Mouse (Mus musculus) urinary bladder, postnatal 36 days (tissue): ENCODE results near the gene Nubp1.

Experiments
- DNase-seq, 2 experiments: peaks; one replicate each; pipeline ENCODE4 v3.0.0; 2022; ENCODE audit warnings: low spot score in 2 of 2, mixed read lengths in 1 of 2

Nubp1 gene

DNA sequence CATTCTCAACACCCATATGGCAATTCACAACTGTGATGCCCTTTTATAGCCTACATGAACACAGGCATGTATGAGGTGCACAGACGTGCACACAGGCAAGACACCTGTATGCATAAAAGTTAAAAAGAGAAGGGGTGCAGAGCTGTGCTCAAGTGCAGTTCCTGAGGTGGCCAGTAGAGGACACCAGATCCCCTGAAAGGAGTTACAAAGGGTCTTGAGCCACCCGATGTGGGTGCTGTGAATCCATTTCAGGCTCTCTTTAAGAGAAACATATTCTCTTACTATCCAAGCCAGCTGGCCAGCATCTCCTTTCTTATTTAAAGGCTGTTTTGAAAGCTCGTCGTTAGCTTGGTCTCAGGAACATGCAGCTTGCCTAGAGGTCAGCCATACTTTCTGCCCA is 5.1 kb downstream of the Nubp1 start:
- DNase-seq: no peak

DNA sequence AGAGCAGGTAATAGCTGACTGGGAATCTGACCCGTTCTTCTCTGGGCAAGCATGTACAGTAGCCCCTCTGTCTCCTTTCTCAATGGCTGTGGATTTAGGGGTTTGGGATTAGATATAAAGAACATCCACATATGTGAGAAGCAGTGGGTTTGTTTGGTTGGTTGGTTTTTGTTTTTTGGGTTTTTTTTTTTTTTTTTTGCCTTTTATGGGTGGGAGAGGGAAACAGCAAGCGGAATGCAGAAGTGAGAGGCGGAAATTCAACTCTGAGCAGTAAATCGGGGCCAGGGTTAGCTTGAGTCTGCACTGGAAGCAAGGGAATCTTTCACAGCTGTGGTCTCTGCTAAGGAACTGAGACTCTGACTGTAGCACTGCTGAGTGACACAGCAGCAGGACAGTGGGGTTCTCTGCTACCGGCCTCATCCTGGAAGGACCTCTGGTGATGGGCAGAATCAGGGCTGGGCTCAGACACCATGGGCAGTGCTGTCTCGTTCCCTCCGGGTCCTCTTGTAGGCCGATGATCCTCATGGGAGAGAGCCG is 6.0 kb downstream of the Nubp1 start:
- no peak for DNase-seq

DNA sequence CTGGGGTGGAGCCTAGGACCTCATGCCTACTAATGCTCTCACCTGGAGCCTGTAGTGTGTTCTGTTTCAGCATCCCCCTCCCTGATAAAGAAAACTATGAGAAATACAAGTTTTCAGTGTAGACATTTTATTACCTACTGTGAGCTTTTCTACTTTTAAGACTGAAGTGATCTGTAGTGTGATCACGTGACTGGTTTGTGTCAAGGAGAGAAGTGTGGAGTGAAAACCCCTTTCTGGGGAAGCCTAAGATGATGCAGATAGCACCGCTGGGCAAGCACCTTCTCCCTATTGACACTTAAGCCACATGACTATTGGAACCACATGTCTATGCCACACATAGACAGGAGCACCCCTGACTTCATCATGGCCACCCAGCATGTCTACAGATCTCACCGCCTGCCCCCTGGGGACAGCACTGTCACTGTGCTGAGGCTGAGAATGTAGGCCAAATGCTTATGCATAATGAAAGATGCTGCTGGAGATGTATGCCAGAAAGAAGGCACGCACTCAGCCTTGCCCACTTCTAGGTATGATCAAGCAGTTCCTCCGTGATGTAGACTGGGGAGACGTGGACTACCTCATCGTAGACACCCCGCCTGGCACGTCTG is 8.8 kb downstream of the Nubp1 start:
- DNase-seq: no peak

DNA sequence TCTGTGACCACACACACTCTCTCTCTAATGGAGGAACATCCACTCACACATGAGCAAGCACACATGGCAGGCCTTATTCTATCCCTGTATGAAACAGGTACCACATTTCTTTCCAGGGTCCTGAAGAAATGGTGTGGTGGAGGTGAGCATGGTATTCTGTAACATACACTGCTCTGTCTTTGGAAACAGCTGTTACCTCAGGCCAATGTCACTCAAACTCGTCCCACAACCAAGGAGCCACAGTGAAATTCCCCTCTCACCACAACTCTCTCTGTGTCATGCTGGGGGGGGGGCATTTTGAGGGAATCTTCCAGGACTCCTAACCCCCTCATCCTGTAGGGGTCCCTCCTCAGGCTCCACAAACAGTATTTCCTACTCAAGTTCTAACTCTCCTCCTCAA is 20.2 kb downstream of the Nubp1 start:
- no peak for DNase-seq

DNA sequence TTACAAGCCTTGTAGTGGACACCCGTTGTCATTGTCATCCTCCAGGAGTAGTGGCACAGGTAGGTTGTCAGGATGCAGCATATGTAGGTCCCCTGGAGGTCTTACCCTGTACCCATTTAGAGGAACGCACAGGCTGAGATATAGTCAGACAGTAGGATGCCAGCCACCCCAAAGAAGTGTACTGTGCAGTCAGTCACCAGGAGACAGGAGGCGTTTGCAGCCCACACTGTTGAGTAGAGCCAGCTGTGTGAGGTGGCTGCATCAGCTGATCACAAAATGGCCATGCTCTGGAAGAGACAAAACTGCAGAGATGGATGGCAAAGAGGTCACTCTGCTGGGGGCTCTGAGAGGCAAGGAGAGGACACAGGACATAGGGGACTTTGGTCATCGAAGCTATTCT is 20.6 kb downstream of the Nubp1 start:
- DNase-seq: no peak

DNA sequence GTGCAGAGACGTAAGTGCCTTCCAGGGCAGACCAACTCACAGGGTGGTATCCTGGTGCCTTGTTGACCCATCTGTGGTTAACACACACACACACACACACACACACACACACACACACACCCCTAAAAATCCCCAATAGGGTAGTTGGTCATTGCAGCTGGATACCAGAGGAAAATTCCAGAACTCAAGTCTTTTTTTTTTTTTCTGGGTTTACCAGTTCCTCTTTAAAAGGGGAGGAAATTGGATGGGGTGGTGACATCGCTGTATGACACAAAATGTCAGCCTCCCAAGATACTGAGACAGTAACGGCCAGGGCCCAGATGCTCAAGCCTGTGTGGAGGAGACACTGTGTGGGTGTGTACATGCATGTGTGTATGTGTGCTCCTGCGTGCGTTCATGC is 21.6 kb downstream of the Nubp1 start:
- DNase-seq: no peak

DNA sequence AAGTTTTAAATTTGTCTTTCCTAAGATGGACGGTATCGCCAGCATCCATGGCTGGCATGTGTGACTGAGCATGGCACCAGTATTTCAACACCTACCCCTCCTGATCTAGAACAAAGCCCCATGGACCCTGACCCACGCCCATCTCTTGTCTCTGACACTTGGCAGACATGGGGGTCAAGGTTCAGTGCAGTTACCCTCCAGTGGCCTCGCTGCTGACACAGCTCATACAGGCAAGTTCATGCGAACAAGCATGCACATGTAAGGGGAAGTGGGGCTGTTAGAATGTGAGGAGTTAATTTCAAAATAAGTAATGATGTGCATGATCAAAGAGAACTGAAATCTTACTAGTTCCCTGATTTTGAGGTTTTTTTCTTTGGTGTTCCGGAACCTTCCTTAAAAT is 24.4 kb downstream of the Nubp1 start:
- DNase-seq: no peak

DNA sequence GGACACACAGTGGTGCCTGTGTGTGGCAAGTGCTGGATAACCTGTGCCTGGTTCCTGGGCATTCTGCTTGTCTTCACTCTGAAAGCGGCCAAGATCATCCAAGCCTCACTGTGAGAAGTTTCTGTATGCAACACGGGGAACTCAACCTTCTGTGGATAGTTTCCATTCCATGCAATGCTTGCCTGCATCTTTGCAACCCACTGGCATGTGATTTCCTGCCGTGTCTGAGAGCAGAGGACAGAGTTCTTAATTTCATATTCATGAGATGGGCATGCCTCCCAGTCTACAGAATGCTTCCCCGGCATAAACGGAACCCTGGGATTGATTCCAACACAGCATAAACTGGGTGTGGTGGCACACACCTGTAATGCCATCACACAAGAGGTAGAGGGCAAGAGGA is 26.3 kb downstream of the Nubp1 start:
- no peak for DNase-seq

DNA sequence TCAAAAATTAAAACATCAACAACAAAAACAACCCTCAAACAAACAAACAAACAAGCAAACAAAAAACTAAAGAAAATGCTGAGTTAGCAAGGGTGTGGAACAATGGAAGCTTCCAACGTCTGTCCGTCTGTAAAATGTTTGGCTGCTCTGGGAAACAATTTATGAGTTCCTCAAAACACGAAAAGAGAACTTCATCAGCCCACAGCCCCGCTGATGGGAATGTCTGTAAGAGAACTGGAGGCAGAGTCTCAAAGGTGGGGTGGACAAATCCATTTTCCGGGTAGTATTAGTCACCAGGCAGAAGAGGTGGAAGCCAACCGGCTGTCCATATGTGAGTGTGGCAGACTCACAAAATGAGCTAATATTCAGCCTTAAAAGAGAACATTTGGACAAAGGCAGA is 29.6 kb downstream of the Nubp1 start:
- DNase-seq: no peak

DNA sequence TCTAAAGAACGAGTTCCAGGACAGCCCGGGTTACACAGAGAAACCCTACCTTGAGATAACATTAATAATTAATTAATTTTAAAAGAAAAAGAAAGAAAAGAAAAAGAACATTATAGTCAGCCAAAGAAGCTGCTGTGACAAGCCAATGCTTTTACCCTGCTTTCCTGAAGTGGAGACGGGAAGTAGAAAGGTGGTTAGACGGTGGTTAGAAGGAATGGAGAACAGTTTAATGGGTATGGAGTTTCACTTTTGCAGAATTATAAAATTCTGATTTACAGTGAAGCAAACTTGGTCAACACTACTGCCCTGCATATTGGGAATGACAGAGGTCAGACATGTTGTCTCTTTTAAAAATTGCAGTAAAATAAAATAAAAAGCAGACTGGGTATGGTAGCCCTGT is 30.0 kb downstream of the Nubp1 start:
- no peak for DNase-seq

DNA sequence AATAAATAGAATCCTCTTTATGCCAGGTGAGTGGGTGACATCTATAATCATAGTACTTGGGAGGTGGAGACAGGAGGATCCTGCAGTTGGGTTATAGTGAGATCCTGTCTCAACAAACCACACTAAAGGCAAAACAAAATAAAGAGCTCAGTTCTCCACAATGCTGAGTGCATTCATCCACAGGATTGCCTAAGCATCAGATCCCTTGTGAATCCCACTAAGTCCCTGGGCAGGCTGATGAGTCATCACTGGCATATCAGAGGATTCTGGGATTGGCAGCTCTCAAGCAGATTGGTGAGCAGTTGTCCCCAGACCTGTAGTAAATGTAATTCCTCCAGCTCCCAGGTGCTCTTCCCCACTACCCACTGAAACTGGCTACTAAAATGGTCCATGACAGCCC is 32.0 kb downstream of the Nubp1 start:
- DNase-seq: no peak

DNA sequence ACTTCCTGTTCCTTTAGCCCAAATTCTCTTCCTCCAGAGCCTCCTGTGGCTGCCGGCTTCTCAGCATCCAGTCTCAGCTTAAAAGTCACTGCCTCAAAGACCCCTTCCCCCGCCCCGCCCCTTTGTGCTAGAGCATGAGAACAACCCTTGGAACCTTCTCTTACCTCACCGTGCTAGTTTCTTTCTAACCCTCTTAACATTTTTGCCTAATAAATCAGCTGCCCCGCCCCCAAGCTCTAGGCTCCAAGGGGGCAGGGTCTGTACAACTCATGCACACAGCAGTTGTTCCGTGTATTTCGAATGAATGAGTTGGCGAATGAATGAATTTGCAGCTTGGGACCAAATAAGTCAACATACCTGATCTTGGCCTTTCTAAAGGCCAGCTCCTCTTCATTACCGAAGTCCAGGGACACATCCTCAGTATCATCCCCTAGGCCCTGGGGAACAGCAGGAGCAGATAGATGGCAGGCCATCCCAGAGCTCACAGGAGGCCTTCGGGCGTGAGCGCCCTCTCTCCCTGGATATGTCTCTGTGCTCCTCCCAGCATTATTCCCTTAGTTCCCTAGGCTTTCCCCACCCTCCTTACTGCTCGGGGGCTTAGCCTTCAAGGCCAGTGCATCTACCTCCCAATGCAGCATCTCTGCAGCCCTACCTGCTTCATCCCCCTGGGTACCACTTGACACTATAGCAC is 35.0 kb downstream of the Nubp1 start:
- DNase-seq: no peak

DNA sequence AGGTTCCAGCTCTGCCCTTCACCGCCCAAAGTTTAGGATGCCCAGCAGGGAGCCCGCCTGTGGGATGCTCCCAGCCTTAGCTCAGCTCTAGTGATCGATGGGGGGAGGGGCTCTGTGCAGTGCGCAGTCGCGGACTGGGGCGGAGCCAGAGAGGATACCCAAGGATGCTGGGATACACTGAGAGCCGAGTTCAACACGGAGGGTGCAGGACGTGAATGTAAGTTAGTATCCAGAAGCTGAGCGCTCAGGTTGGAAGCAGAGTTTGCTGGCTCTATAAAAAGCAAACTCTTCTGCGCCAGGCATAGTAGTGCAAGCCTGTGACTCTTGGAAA is 35.5 kb downstream of the Nubp1 start, which contains the start of gene Tvp23a:
Tvp23a (minus strand) TSS at position 99 of the 331 bp plus-strand sequence.
- peak in 1 of 2 experiments; percentile 36 for DNase-seq

DNA sequence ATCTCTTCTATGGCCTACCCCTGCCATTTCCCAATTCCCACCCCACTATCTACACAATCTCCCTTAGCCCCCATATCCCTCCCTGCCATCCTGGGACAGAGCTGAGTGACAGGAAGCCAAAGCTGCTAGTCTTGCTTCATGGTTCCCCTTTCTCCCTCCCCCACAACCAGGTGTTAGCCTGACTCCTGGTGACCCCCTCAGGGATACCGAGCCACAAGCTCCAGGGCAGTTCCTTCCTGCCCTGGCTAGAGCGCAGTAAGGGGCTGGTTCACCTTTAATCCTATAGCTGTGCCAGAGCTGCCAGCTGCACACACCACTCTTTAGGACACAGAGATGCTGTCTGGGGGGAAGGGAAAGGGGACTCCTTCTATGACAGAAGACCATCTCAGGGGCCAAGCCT is 36.0 kb downstream of the Nubp1 start:
- no peak for DNase-seq

DNA sequence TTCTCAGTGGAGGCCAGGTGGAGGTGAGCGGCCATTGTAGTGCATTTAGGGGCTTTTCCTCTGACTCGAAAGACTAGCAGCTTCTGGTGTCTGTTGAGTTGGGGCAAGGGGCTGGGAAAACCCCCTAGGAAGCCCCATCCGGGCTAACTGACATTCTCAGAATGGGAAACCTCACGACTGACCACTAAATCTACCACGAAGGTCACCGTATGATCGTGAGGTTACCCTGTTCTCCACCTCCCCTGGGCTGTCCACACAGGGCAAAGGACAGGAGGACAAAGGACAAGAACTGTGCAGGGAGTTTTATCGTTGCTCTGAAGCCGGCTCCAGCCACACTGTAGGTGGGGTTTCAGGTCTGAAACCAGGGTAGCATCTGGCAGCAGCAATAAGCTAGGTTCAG is 37.2 kb downstream of the Nubp1 start:
- no peak for DNase-seq

DNA sequence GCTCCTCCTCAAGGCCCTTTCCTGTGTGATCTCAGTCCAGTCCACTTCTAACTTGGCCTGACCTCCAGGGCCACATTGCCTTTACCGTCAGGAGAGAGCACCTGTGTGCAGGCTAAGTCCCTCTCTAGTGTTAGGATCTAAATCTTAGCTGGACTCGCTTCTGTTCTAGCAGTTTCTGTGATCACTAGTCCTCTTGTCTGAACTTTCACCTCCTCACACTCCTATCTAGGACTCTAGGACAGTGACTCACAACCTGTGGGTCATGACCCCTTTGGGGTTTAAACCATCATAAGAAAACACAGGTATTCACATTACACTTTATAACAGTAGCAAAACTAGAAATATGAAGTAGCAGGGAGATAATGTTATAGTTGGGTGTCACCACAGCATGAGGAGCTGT is 40.2 kb downstream of the Nubp1 start:
- DNase-seq: no peak

DNA sequence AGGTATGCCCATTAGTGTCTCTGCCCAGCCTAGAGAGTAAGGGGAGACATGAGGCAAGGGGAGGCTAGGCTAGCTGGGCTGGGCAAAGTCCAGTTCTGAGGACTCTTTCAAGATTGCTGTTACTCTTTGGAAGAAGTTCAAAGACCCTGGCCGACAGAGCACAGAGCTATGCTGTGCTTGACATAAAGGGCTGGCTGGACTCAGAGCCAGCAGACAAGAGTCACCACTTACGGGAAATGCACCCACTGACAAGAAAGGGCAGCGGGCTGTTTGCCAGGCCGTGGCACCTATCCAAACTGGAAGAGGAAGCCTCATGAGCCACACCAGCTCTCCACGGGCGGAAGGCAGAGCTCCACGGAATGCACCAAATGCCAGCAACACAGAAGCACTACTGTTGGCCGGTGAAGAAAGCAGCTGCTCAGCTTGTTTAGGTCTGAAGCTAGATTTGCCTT is 40.7 kb downstream of the Nubp1 start:
- peak; percentile 28 to 55 for DNase-seq

DNA sequence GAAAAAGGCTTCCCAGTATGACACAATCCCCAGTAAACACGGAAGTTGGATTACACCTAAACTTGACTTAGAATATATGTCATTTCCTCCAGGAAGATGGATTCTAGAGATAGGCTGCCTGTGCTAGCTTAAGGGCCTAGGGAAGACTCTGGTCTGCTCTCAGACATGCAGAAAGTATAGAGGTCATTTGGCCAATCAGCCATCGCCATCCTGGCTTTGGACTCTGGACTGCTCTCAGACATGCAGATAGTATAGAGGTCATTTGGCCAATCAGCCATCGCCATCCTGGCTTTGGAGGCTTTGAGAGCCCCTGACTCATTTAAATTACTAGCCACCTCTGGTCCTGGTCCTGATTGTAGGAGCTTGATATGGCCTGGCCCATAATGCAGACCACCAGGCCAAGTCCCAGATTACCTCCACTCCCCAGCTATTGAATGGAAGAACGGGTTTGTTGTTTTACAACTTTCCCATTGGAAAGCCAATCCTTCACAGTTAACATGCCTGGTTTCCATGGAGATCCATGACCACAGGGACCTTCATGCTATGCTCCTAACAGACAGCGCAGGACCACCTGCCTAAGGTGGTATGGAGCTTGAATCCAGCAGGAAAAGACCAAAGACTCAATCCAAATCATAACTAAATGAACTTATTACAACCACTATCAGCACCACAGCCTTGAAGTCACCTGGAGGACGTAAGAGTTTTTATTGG is 42.3 kb downstream of the Nubp1 start:
- DNase-seq: no peak

DNA sequence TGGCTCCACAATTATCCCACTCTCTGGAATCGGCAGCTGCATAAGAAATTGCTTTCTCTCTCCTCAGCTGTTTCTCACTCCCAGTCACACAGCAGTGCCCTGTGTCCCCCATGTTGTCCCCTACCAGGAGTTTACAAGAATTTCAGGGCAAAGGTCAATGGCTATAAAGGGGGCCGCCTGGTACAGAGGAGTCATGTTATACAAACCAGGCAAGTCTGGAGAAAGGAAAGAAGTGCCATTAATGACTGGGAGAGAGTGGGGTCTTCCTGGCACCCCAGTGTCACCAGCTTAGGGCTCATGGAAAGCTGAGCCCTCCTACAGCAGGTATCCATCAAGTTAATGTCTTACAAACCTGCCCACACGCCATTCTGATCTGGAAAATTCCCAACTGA is 42.8 kb downstream of the Nubp1 start:
- DNase-seq: no peak

DNA sequence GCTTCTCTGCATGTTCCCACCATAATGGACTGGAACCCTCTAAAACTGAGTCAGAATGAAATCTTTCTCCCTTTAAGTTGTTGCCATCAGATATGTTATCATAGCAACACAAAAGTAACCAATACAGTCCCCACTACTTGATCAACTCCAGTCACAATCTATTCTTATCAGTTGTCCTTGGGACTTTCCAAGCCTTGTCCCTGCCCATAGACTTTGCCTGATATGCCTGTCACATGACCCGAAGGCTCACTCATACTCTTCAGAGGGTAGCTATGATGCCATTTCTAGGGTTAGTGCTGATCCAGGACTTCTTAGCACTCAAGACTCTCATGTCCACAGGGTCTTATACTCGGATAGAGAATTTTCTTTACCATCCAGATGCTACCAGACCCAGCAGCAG is 48.4 kb downstream of the Nubp1 start:
- no peak for DNase-seq

DNA sequence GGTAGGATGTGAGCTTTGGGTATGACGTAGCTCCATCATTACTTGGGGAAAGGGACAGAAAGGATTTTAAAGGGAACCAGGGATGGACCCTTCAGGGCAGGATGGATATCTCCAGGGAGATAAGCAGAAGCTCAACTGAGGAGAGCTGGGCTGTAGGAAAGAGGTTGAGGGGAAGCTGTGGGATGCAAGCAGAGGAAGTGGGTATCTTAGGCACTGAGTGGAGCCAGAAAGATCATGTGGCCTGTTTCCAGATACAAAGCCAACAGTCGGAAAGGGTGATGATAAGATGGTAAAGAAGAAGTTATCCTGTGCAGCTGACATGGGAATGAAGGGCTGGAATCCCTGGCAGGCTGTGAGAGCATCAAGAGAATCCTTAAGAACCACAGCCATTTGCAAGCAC is 49.4 kb downstream of the Nubp1 start:
- DNase-seq: no peak

DNA sequence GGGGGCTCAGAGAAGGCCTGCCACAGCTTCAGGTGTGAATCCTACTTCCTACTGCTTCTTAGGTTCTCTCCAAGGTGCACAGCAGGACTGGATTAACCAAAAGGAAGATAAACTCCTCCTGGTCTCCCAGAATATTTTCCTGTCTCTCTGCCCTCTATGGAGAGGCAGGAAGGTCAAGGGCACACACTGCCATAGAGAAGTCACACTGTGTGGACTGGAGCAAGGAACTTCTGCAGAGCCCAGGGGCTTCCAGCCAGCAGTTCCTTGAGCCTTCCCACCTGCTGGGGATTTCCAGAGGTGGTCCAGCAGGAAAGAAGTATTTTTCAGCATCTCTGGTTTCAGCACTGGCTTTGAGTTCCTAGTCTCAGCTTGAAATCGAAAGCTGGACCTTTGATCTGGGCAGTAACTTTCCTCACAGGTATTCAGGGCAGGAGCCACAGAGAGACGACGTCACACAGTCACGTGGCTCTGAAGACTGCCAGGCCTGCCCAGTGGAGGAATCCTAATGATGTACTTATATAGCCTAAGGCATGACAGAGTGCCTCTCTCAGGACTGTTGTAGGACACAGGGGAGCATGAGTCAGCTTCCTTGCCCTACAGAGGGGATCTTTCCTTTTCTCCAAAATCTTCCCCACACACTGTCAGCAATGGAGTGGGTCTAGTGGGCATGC is 53.4 kb downstream of the Nubp1 start:
- DNase-seq: no peak
